Comparison of ENCODE assay signal across 27 mouse cellular contexts in the genomic region with DNA sequence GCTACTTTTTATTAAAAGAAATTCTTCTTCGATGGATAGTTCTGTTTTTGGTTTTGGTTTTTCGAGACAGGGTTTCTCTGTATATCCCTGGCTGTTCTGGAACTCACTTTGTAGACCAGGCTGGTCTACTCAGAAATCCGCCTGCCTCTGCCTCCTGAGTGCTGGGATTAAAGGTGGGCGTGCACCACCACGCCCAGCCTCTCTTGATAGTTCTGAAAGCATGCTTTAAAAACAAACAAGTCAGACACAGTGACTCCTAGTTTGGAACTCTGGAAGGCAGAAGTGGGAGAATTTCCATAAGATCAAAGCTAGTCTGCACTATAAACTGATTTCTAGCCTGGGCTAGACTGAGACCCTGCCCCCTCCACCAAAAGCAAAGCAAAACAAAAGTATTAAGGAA. TPM values are rescaled to one million over a fixed set of nuclear protein-coding genes. Genes with fewer than 3 reads are reported as not detected.
DNase-seq lines count a peak whose midpoint lies in the region; TF ChIP-seq lines count a peak whose summit lies in the region.
"Had no signal": no experiment of that assay in that cellular context is flagged by ENCODE, and none has a peak within 500 bp of the region (broad histone marks: within the 10 kb centered on the region; RNA-seq: fewer than 3 reads in every experiment).

No protein-coding gene starts in this region.

- TF ChIP-seq EP300 in ES-Bruce4 (IDR thresholded peaks at IDR 0.05; ENCODE audit: insufficient read depth, low read depth, low read length) = no peak

- no peak overlapping the region for H3K4me3 ChIP-seq in ES-Bruce4 (ENCODE audit: low read depth, low read length)
- no peak overlapping the region for H3K4me3 ChIP-seq in cerebellum, adult 2 months (replicated peaks; ENCODE audit: insufficient read depth, low read depth, low read length)
- no peak overlapping the region for H3K4me3 ChIP-seq in hindbrain, embryonic 10.5 days

- peaks cover 1% of the 10 kb centered on the region for H3K4me1 ChIP-seq in ES-Bruce4 (ENCODE audit: control insufficient read depth, insufficient read depth, low read length)
- no peaks in the 10 kb centered on the region for H3K4me1 ChIP-seq in cerebellum, adult 2 months (ENCODE audit: control insufficient read depth, insufficient read depth, low read length)
- H3K4me1 ChIP-seq in hindbrain, embryonic 10.5 days (replicated peaks) = no peaks in the 10 kb centered on the region

- WGBS in cerebellum, adult 2 months = 93% methylated on average over 5 of the region's 5 CpGs
- 91% methylated on average over 5 of the region's 5 CpGs for WGBS in hindbrain, embryonic 10.5 days

- DNase-seq in ES-CJ7 (ENCODE audit: low read depth, low spot score) (peak; percentile 75), R1 (ENCODE audit: low read depth, low spot score) (peak; percentile 69), ZHBTc4 (ENCODE audit: low read depth, low spot score) (peak; percentile 83)
- no peak for DNase-seq in cerebellum, adult 2 months
- DNase-seq in thymus, postnatal 10 days (ENCODE audit: low spot score in 2 of 2) = no peak
- no peak for DNase-seq in testis, postnatal 10 days (ENCODE audit: low spot score)
- no peak for DNase-seq in hindbrain, embryonic 10.5 days (ENCODE audit: low spot score)
- DNase-seq: adrenal gland, adult 2 months; adrenal gland, adult 8-10 months; adrenal gland, postnatal 10 days; adrenal gland, postnatal 14 days; adrenal gland, postnatal 25 days; adrenal gland, postnatal 36 days; B cell, adult 2 months; cerebellum, adult 11 months; cerebellum, adult 11-12 months; cerebellum, adult 18-20 months; cerebellum, adult 8-10 months; cerebellum, adult 9-10 months; cerebellum, adult 9-11 months had no signal

- H3K9ac ChIP-seq in ES-Bruce4 (ENCODE audit: low read depth, poor library complexity, severe bottlenecking) = no peak overlapping the region

- no peaks in the 10 kb centered on the region for H3K27me3 ChIP-seq in ES-Bruce4 (ENCODE audit: control insufficient read depth, insufficient read depth, low read length, poor library complexity, severe bottlenecking)
- H3K27me3 ChIP-seq in cerebellum, adult 2 months (ENCODE audit: control insufficient read depth, insufficient read depth, low read length) = no peaks in the 10 kb centered on the region
- H3K27me3 ChIP-seq in hindbrain, embryonic 10.5 days (ENCODE audit: insufficient read depth, poor library complexity, severe bottlenecking) = no peaks in the 10 kb centered on the region
- H3K27me3 ChIP-seq: CH12.LX had no signal

- TF ChIP-seq CTCF in ES-Bruce4 (IDR thresholded peaks at IDR 0.05; ENCODE audit: low read depth, low read length) = no peak
- no peak for TF ChIP-seq CTCF in cerebellum, adult 2 months (IDR thresholded peaks at IDR 0.05; ENCODE audit: borderline replicate concordance, insufficient read depth, low read depth, low read length)

- no peaks in the 10 kb centered on the region for H3K9me3 ChIP-seq in ES-Bruce4 (replicated peaks; ENCODE audit: control insufficient read depth, insufficient read depth, low read length, poor library complexity, severe bottlenecking)
- H3K9me3 ChIP-seq in hindbrain, embryonic 10.5 days = no peaks in the 10 kb centered on the region
- H3K9me3 ChIP-seq: G1E had no signal

- no peaks in the 10 kb centered on the region for H3K36me3 ChIP-seq in ES-Bruce4 (ENCODE audit: control insufficient read depth, insufficient read depth, low read length, poor library complexity, severe bottlenecking)
- H3K36me3 ChIP-seq in hindbrain, embryonic 10.5 days = no peaks in the 10 kb centered on the region
- H3K36me3 ChIP-seq: G1E had no signal

- H3K27ac ChIP-seq in ES-Bruce4 (ENCODE audit: insufficient read depth, low read length) = peak overlapping the region; percentile 56
- H3K27ac ChIP-seq in cerebellum, adult 2 months (ENCODE audit: insufficient read depth, low read length) = no peak overlapping the region
- no peak overlapping the region for H3K27ac ChIP-seq in hindbrain, embryonic 10.5 days

- TF ChIP-seq POLR2A in ES-Bruce4 (IDR thresholded peaks at IDR 0.05; ENCODE audit: insufficient read depth, low read length) = no peak
- TF ChIP-seq POLR2A in cerebellum, adult 2 months (IDR thresholded peaks at IDR 0.05; ENCODE audit: borderline replicate concordance, insufficient read depth, low read length) = no peak

RNA-seq across cellular contexts. Expression of a gene that starts 8.8 kb away (rescaled TPM):
- polyA plus RNA-seq in ES-Bruce4 (2011; ENCODE audit: insufficient read depth, insufficient read length, low read depth, missing spikeins) = 3.2 and 4.1 TPM in 2 replicates
- 4.7 and 6.5 TPM in 2 replicates for polyA plus RNA-seq in cerebellum, adult 2 months (2012; rRNA removed)
- 0.26 and 0.49 TPM in 2 replicates for polyA plus RNA-seq in hindbrain, embryonic 10.5 days (2016; fragmentation: Nextera tagmentation; extraction: Ambion mirVana)
- polyA plus RNA-seq: activated CD4-positive, CD25-positive, alpha-beta regulatory T cell, adult 4 months; adrenal gland, adult 2 months; C2C12; CD4-positive, CD25-positive, alpha-beta regulatory T cell, adult 4 months; G1E; Patski had no signal

Comparison
In these comparisons a context has a peak if more than half of its experiments do, and no peak if none do; other contexts are left out.
1. DNase-seq: peak in ES-CJ7 (single experiment), R1 (single experiment) and ZHBTc4 (single experiment); none in cerebellum, adult 2 months (0 of 2), thymus, postnatal 10 days (0 of 2), testis, postnatal 10 days (single experiment) and hindbrain, embryonic 10.5 days (single experiment).